Mouse (Mus musculus): ENCODE measurements at regions not wholly inside any gene's neighbourhood (a gene's known extent, or its start where the extent isn't known, plus 50 kb on each side); places are given as distances from the start of the nearest gene placed in this dataset.

- TF ChIP-seq EP300 (IDR thresholded peaks at IDR 0.05; ENCODE audit: insufficient read depth, low read depth, low read length) (no peak), POLR2A (IDR thresholded peaks at IDR 0.05; ENCODE audit: insufficient read depth, low read depth, low read length) (no peak)
These were observed 114.2 kb upstream of the Syt13 start for GRCm38 (mm10) chr2:92800667-92801066.
